Comparison of ENCODE assay signal across 28 mouse cellular contexts in genomic region chr6:67725611-67726010, GRCm38 (mm10).
DNase-seq lines count a peak whose midpoint lies in the region; ATAC-seq and TF ChIP-seq lines count a peak whose summit lies in the region.
"Had no signal": no experiment of that assay in that cellular context is flagged by ENCODE, and none has a peak within 500 bp of the region (broad histone marks: within the 10 kb centered on the region; RNA-seq: fewer than 3 reads in every experiment).

No protein-coding gene starts in this region.

- no peak overlapping the region for H3K4me3 ChIP-seq in kidney, postnatal 0 days (replicated peaks; ENCODE audit: low read depth, low read length)
- no peak overlapping the region for H3K4me3 ChIP-seq in embryonic facial prominence, embryonic 10.5 days
- no peak overlapping the region for H3K4me3 ChIP-seq in forebrain, embryonic 11.5 days (ENCODE audit: low read depth, low read length)
- H3K4me3 ChIP-seq: embryonic facial prominence, embryonic 13.5 days; forebrain, embryonic 15.5 days; heart, embryonic 12.5 days; left cerebral cortex, adult 2 months; limb, embryonic 15.5 days; megakaryocyte, embryonic 14.5 days had no signal

- H3K4me1 ChIP-seq in kidney, postnatal 0 days (replicated peaks; ENCODE audit: insufficient read depth, low read length), result no peaks in the 10 kb centered on the region
- H3K4me1 ChIP-seq in embryonic facial prominence, embryonic 10.5 days, result no peaks in the 10 kb centered on the region
- no peaks in the 10 kb centered on the region for H3K4me1 ChIP-seq in forebrain, embryonic 11.5 days (replicated peaks; ENCODE audit: control insufficient read depth, insufficient read depth, low read length)
- H3K4me1 ChIP-seq: embryonic facial prominence, embryonic 13.5 days; forebrain, embryonic 15.5 days; heart, embryonic 12.5 days; limb, embryonic 15.5 days; megakaryocyte, embryonic 14.5 days had no signal

- no peak for TF ChIP-seq CTCF in kidney, postnatal 0 days (IDR thresholded peaks at IDR 0.05; ENCODE audit: low read depth)

- peak; percentile 0 for DNase-seq in kidney, postnatal 0 days (ENCODE audit: low spot score)
- DNase-seq in kidney, postnatal 25 days, result no peak
- DNase-seq in brain, adult 2 months (ENCODE audit: low read depth, low spot score), result peak; percentile 11
- peak; percentile 12 for DNase-seq in embryonic facial prominence, embryonic 10.5 days (ENCODE audit: low spot score)
- DNase-seq in retina, postnatal 7 days (ENCODE audit: low read depth, low spot score), result peak; percentile 2
- DNase-seq in cerebellum, adult 9-11 months, result no peak
- no peak for DNase-seq in forebrain, embryonic 11.5 days (ENCODE audit: low spot score)
- DNase-seq: adrenal gland, adult 8-10 months; cerebellum, adult 2 months; cerebellum, postnatal 36 days; gastrocnemius, postnatal 10 days; heart, adult 18-20 months; heart, postnatal 10 days; kidney, adult 11 months; left cerebral cortex, postnatal 4 days; lung, embryonic 14.5 days; lung, postnatal 36 days; right cerebral cortex, adult 18-20 months; right cerebral cortex, postnatal 4 days; thymus, postnatal 36 days had no signal

- no peak overlapping the region for H3K4me2 ChIP-seq in kidney, postnatal 0 days (ENCODE audit: low read length)
- no peak overlapping the region for H3K4me2 ChIP-seq in forebrain, embryonic 11.5 days (ENCODE audit: low read depth, low read length, severe bottlenecking)
- H3K4me2 ChIP-seq: embryonic facial prominence, embryonic 13.5 days; forebrain, embryonic 15.5 days; heart, embryonic 12.5 days; limb, embryonic 15.5 days; lung, embryonic 14.5 days had no signal

- ATAC-seq in kidney, postnatal 0 days (replicated peaks; ENCODE audit: low FRiP score, low read depth), result no peak
- no peak for ATAC-seq in forebrain, embryonic 11.5 days (replicated peaks; ENCODE audit: low FRiP score)
- ATAC-seq: CD4-positive, CD25-positive, alpha-beta regulatory T cell, adult 4 months; forebrain, embryonic 15.5 days had no signal

- H3K27ac ChIP-seq in kidney, postnatal 0 days, result no peak overlapping the region
- H3K27ac ChIP-seq in embryonic facial prominence, embryonic 10.5 days (replicated peaks), result no peak overlapping the region
- no peak overlapping the region for H3K27ac ChIP-seq in forebrain, embryonic 11.5 days (ENCODE audit: low read depth, low read length)
- H3K27ac ChIP-seq: embryonic facial prominence, embryonic 13.5 days; forebrain, embryonic 15.5 days; left cerebral cortex, adult 2 months; limb, embryonic 15.5 days; liver, embryonic 14.5 days had no signal

- 70% methylated on average over 1 of the region's 1 CpGs for WGBS in kidney, postnatal 0 days
- WGBS in embryonic facial prominence, embryonic 10.5 days, result 40% methylated on average over 1 of the region's 1 CpGs
- WGBS in forebrain, embryonic 11.5 days, result 68% methylated on average over 1 of the region's 1 CpGs

- no peaks in the 10 kb centered on the region for H3K36me3 ChIP-seq in kidney, postnatal 0 days (ENCODE audit: insufficient read depth, low read length)
- H3K36me3 ChIP-seq in embryonic facial prominence, embryonic 10.5 days (replicated peaks), result no peaks in the 10 kb centered on the region
- H3K36me3 ChIP-seq in forebrain, embryonic 11.5 days (ENCODE audit: control insufficient read depth, insufficient read depth, low read length), result no peaks in the 10 kb centered on the region
- H3K36me3 ChIP-seq: embryonic facial prominence, embryonic 13.5 days; forebrain, embryonic 15.5 days; heart, embryonic 12.5 days; limb, embryonic 15.5 days had no signal

- H3K9ac ChIP-seq in kidney, postnatal 0 days (ENCODE audit: low read depth, low read length), result no peak overlapping the region
- no peak overlapping the region for H3K9ac ChIP-seq in forebrain, embryonic 11.5 days (ENCODE audit: low read length)
- H3K9ac ChIP-seq: embryonic facial prominence, embryonic 13.5 days; forebrain, embryonic 15.5 days; heart, embryonic 12.5 days; limb, embryonic 15.5 days; liver, embryonic 14.5 days; lung, embryonic 14.5 days had no signal

- H3K9me3 ChIP-seq in kidney, postnatal 0 days (replicated peaks; ENCODE audit: low read length), result no peaks in the 10 kb centered on the region
- H3K9me3 ChIP-seq in embryonic facial prominence, embryonic 10.5 days, result no peaks in the 10 kb centered on the region
- no peaks in the 10 kb centered on the region for H3K9me3 ChIP-seq in forebrain, embryonic 11.5 days (ENCODE audit: control insufficient read depth, low read length)
- H3K9me3 ChIP-seq: embryonic facial prominence, embryonic 13.5 days; forebrain, embryonic 15.5 days; heart, embryonic 12.5 days; limb, embryonic 15.5 days; megakaryocyte, embryonic 14.5 days had no signal

- no peaks in the 10 kb centered on the region for H3K27me3 ChIP-seq in kidney, postnatal 0 days (ENCODE audit: insufficient read depth, low read length)
- H3K27me3 ChIP-seq in embryonic facial prominence, embryonic 10.5 days (replicated peaks; ENCODE audit: low read depth, poor library complexity, severe bottlenecking), result no peaks in the 10 kb centered on the region
- no peaks in the 10 kb centered on the region for H3K27me3 ChIP-seq in forebrain, embryonic 11.5 days (ENCODE audit: control insufficient read depth, insufficient read depth, low read length)
- H3K27me3 ChIP-seq: embryonic facial prominence, embryonic 13.5 days; forebrain, embryonic 15.5 days; heart, embryonic 12.5 days; limb, embryonic 15.5 days; megakaryocyte, embryonic 14.5 days had no signal

Comparison
In these comparisons a context has a peak if more than half of its experiments do, and no peak if none do; other contexts are left out.
1. DNase-seq: peak in kidney, postnatal 0 days (single experiment), brain, adult 2 months (single experiment), embryonic facial prominence, embryonic 10.5 days (single experiment) and retina, postnatal 7 days (single experiment); none in kidney, postnatal 25 days (0 of 2), cerebellum, adult 9-11 months (single experiment) and forebrain, embryonic 11.5 days (single experiment).